Mouse (Mus musculus) lung, postnatal 36 days (tissue): ENCODE data around the gene Krtap10-10.
"Not testable (repeated sequence)": the region's sequence is repeated elsewhere in the genome, so short reads cannot be mapped to it uniquely, and the experiment has no call there.

Source experiments
- DNase-seq: peaks from one replicate; pipeline ENCODE4 v3.0.0; 2022; ENCODE audit warnings: mixed read lengths

The Krtap10-10 gene

GRCm38 (mm10) chr10:77835647-77836046 lies at the start of gene Krtap10-10:
Krtap10-10 (plus strand) TSS chr10:77835947.
- no peak for DNase-seq

- DNase-seq, result not testable (repeated sequence)
Measured at GRCm38 (mm10) chr10:77787876-77788275, 47.9 kb upstream of the Krtap10-10 start, which contains the start of gene Gm7137. Gm7137 (minus strand) TSS chr10:77788200.

DNA sequence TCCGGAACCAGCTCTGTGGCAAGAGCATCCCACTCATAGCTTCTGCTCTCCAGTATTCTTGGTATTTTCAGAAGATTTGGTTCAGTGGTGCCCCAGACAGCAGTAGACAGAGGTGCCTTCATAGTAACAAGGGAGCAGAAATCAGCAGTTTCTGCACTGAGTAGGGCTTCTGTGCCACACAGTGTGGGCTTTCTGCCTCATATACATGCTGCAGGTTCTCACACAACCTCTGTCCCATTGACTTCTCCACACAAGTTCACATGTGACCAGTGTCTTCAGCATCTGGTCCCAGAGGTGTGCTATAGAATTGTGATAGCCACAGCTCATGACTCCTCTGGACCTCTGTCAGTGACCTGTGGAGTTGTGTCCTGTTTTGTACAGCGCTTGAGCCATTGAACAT lies 47.1 kb upstream of the Krtap10-10 start:
- DNase-seq, result no peak

DNA sequence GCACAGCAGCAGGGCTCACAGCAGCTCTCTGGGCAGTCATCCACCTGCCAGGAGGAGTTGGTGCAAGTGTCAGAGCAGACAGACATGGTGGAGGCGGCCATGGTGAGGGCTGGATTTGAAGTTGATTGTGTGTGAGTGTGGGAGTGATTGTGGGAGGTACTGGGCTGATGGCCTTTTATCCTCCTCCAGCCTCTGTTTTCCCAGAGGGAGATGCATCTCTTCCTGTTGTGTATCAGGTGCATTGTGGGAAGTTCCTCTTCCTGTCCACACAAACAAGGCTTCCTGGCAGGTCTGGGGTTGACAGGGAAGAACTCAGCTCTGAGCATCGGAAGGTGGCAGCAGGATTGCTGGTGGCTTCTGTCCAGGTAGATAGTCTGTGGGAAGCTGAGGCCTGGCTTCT lies 40.8 kb upstream of the Krtap10-10 start, which contains the start of gene Gm9639:
Gm9639 (minus strand) TSS at position 101 of the 400 bp plus-strand sequence.
- no peak for DNase-seq

DNA sequence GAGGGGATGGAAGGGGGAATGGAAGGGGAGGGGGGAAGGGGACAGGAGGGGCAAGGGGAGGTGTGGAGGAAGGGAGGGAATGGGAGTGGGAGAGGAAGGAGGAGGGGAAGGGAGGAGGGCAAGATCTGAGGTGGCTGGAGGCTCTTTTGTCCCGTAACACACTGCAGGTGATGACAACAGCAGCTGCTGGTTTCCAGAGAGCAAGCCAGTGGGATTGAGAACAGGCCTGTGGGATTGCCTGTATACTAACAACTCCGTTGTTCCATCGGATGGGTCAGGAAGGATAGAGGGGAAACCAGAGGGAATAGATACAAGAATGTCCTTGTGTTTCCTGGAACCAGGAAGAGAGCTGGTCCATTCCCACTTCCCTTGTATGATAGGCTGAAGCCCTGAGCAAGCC lies 38.1 kb upstream of the Krtap10-10 start:
- DNase-seq, result no peak

- DNase-seq, result not testable (repeated sequence)
Measured at GRCm38 (mm10) chr10:77798164-77798920, 37.4 kb upstream of the Krtap10-10 start.

DNA sequence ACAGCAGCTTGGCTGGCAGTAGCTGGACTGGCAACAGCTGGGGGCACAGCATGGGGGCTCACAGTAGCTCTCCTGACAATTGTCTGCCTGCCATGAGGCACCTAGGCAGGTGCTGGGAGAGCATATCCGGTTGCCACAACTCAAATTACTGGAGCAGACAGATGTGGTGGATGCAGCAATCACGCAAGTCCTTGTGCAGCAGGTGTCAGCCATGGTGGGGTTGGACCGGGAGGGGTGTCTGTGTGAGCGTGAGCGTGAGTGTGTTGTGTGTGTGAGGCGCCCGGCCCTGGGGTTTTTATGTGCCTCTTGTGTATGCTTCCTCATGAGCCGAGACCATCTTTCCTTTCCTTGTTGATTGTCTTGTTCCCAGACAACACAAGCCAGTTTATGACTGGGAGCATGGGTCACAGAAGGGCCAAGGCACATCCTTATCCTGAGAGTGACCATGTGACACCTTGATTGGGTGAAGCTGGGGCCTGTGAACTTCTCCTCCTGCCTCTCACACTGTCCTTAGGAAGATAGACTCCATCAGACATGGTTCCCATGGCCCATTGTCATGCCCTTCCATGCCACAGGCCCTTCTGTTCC lies 36.7 kb upstream of the Krtap10-10 start, which contains the start of gene Gm19668:
Gm19668 (minus strand) TSS at position 213 of the 588 bp plus-strand sequence.
- DNase-seq, result no peak

- DNase-seq, result no peak
Measured at GRCm38 (mm10) chr10:77804095-77804494, 31.7 kb upstream of the Krtap10-10 start.

- DNase-seq, result no peak
Measured at GRCm38 (mm10) chr10:77811743-77812142, 24.0 kb upstream of the Krtap10-10 start, which contains the start of gene Gm9507. Gm9507 (minus strand) TSS chr10:77811843.

- no peak for DNase-seq
Measured at GRCm38 (mm10) chr10:77814382-77814781, 21.4 kb upstream of the Krtap10-10 start, which contains the start of gene Gm2696. Gm2696 (plus strand) TSS chr10:77814682.

DNA sequence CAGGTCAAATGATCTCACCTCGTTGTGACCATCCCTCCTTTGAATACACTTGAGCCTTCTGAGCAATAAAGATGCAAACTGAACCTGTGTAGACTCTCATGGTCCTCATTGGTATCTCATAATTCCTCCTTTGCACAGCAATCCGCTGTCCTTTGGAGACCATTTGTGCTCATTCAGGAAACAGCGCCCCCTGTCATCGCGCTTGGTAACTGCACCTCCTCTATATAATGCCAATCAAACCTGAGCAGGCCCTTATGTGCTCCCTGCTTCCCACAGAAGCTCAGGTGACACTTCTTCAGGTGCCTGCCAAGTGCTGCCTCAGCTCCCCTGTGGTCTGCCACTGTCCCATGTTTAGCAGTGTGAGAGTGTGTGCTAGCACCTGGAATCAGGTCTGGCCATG lies 20.2 kb upstream of the Krtap10-10 start:
- DNase-seq, result peak; percentile 39

DNA sequence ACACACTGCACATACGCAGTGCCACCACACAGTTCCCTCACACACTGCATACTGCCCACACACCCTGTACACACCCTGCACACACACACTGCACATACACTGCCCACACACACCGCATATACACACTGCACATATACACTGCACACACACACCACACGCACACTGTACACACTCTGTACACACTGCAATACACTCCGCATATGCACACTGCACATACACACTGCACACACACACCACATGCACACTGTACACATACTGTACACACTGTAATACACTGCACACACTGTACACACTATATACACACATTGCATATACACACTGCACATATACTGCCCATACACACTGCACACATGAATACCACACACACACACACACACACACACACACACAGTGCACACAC lies 17.2 kb upstream of the Krtap10-10 start:
- no peak for DNase-seq

DNA sequence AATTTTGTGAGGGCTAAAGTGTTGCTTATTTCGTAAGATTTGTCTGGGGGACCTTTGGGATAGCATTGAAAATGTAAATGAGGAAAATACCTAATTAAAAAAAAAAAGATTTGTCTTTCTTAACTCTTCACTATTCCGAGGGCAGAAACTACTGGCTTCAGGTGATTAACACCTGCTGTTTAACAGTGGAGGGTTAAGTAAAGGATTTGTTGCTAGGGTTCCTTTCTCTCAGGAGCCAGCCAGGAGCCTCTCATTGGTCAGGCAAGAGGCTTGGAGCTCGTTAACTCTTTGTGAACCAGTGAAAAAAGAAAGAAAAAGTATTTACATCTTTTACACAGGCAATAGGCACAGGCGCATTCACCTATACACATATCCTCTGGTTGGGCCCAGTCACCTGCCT lies 16.5 kb upstream of the Krtap10-10 start:
- no peak for DNase-seq

DNA sequence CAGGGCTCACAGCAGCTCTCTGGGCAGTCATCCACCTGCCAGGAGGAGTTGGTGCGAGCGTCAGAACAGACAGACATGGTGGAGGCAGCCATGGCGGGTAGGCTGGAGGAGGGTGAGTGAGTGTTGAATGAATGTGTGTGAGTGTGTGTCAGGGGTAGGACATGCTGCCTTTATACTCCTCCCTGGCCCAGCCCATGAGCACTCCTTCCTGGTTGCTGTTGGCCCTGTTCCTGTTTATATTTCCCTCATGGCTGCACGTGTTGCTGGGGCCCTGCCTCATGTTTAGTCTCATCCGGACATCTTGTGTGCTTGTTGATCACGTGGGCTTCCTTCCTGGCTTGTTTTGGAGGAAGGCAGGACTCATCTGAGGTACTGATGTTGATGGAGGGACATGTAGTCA lies 8.8 kb upstream of the Krtap10-10 start, which contains the start of gene Krtap10-4:
Krtap10-4 (minus strand) TSS at position 145 of the 400 bp plus-strand sequence.
- peak; percentile 2 for DNase-seq

DNA sequence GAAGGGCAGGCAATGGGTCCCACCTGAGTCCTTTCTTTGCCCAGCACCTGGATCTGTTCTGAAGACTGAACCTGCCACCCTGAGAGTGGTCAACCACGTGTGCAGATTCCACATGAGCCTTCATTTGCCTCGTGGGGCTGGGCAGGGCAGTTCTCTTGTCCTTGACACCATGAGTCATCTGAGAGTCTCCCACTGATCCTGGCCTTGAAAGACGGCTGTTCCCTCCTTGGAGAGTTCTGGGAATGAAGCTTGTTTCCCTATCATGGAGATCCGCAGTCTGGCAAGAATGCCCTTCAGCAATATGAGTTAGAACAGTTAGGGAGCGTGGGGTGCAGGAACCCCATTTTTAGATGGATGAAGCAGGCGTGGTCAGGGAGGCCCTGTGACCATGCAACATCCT lies 3.3 kb downstream of the Krtap10-10 start:
- no peak for DNase-seq

- DNase-seq, result no peak
Measured at GRCm38 (mm10) chr10:77846503-77846902, 10.8 kb downstream of the Krtap10-10 start, which contains the start of gene Gm36176. Gm36176 (plus strand) TSS chr10:77846803.

- no peak for DNase-seq
Measured at GRCm38 (mm10) chr10:77846961-77847360, 11.2 kb downstream of the Krtap10-10 start.

DNA sequence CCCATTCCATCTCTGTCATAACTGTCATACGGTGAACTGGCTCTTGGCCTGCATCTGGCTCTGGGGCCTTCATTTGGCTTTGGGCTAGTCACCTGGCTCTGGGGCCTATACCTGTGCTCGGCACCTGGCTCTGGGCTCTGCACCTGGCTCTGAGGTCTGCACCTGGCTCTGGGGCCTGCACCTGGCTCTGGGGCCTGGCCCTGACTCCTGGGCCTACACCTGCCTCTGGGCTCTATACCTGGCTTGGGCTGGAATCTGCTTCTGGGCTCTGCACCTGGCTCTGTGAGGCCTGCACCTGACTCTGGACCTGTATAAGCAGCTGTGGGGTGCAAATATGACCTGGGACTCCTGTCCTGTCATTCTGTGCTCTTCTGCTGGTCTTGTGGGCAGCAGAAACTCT lies 11.8 kb downstream of the Krtap10-10 start:
- no peak for DNase-seq

GRCm38 (mm10) chr10:77852559-77852958 lies 16.8 kb downstream of the Krtap10-10 start, which contains the start of gene Gm10318:
Gm10318 (plus strand) TSS chr10:77852859.
- DNase-seq, result no peak

- DNase-seq, result no peak
Measured at GRCm38 (mm10) chr10:77861675-77862074, 25.9 kb downstream of the Krtap10-10 start, which contains the start of gene Gm3285. Gm3285 (plus strand) TSS chr10:77861975.

GRCm38 (mm10) chr10:77864067-77864761 lies 28.5 kb downstream of the Krtap10-10 start:
- DNase-seq, result peak; percentile 58

DNA sequence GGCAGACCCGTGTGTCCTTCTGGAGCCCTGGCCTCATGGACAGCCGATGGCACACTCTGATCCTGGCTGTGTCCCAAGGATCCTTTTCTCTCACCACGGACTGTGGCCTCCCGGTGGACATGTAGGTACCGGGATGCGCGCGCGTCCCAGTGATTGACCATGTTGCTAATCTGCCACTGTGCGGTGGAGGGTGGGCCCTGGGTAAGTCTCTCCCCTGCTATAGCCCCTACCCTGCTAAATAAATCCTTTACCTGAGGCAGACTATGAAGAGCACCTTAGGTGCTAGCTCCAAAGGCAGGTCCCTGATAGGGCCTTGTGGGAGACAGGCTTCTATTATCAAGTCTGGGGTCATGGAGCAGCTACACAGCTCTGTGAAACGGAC lies 29.0 kb downstream of the Krtap10-10 start:
- no peak for DNase-seq

DNA sequence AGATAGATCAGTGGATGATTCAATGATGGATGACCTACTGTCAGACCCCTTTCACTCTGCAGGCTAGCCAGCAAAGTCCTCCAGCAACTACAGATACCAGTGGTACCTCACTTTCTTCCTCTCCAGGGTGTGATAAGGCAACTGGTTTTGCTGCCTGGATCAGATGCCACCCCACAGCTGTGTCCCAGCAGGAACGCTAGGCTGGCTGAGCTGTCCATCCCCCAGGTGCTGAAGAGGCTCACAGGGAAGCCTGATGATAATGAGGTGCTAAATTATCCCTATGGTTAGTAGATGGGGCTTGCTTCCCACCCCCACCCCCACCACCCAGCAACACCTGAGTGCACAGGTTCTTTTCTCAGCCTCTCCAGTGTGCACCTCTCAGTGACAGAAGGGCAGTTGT lies 31.8 kb downstream of the Krtap10-10 start:
- no peak for DNase-seq
